Mouse (Mus musculus) forebrain, postnatal 0 days (tissue): ENCODE measurements around the gene Tomm22. TPM values are rescaled to one million over a fixed set of nuclear protein-coding genes. Genes with fewer than 3 reads are reported as not detected.

ENCODE experiments used
- ATAC-seq: fragments of 200-750 bp; cut with Nextera tagmentation; 2 replicates; pipeline ENCODE4 v1.8.0; 2017; ENCODE audit warnings: mild to moderate bottlenecking, moderate library complexity
- DNase-seq: peaks from one replicate; pipeline ENCODE4 v3.0.0-alpha.2; 2015
- H3K27ac ChIP-seq: fragments of 300-500 bp; sonication (generic); 2 replicates; pipeline ENCODE4 v1.5.1; 2014; ENCODE audit warnings: low read depth, mild to moderate bottlenecking, antibody characterized with exemption, low read length, moderate library complexity, mixed read lengths
- H3K27me3 ChIP-seq: fragments of 300-500 bp; sonication (generic); 2 replicates; pipeline ENCODE4 v1.6.1; 2014; ENCODE audit warnings: mild to moderate bottlenecking, low read length, mixed read lengths; ENCODE audit not compliant: insufficient read depth
- H3K36me3 ChIP-seq: fragments of 300-500 bp; sonication (generic); 2 replicates; pipeline ENCODE4 v1.6.1; 2014; ENCODE audit warnings: mild to moderate bottlenecking, moderate library complexity; ENCODE audit not compliant: insufficient read depth
- H3K4me1 ChIP-seq: fragments of 300-500 bp; sonication (generic); 2 replicates; pipeline ENCODE4 v1.6.1; 2014; ENCODE audit warnings: antibody characterized with exemption; ENCODE audit not compliant: insufficient read depth
- H3K4me2 ChIP-seq: fragments of 300-500 bp; sonication (generic); 2 replicates; pipeline ENCODE4 v1.6.1; 2014; ENCODE audit warnings: low read depth, mild to moderate bottlenecking, moderate library complexity
- H3K4me3 ChIP-seq: fragments of 300-500 bp; sonication (generic); 2 replicates; pipeline ENCODE4 v1.5.1; 2014; ENCODE audit warnings: low read depth, low read length, mixed read lengths
- H3K9ac ChIP-seq: fragments of 300-500 bp; sonication (generic); 2 replicates; pipeline ENCODE4 v1.6.1; 2014; ENCODE audit warnings: mild to moderate bottlenecking
- H3K9me3 ChIP-seq: fragments of 300-500 bp; sonication (generic); 2 replicates; pipeline ENCODE4 v1.6.1; 2016; ENCODE audit warnings: low read length
- CTCF ChIP-seq: sonication (generic); IDR thresholded peaks from 2 replicates; pipeline ENCODE4 v1.5.1; 2016; ENCODE audit warnings: antibody characterized with exemption, control low read depth, low read depth
- WGBS: fragments of 180-500 bp; shearing (Covaris S2); extraction: QIAGEN DNeasy Blood & Tissue Kit; methylation state at CpG from one replicate; pipeline ENCODE4 v1.1.7; 2014; 5-methylcytosine and 5-hydroxymethylcytosine counted together
- polyA plus RNA-seq: library from polyadenylated mRNA; unstranded; fragments of >200 nt; fragmentation: Nextera tagmentation; extraction: Ambion mirVana; gene quantifications from 2 replicates; pipeline ENCODE4 v1.2.1, GENCODE M21; 2015
- total RNA-seq: library from RNA; depleted of rRNA; stranded (reverse); fragments of >200 nt; gene quantifications from 2 replicates; pipeline ENCODE4 v1.2.3, GENCODE M21; 2014; rRNA removed

Tomm22 gene
- total RNA-seq: 132 and 167 TPM in 2 replicates
- polyA plus RNA-seq: 248 and 266 TPM in 2 replicates

DNA sequence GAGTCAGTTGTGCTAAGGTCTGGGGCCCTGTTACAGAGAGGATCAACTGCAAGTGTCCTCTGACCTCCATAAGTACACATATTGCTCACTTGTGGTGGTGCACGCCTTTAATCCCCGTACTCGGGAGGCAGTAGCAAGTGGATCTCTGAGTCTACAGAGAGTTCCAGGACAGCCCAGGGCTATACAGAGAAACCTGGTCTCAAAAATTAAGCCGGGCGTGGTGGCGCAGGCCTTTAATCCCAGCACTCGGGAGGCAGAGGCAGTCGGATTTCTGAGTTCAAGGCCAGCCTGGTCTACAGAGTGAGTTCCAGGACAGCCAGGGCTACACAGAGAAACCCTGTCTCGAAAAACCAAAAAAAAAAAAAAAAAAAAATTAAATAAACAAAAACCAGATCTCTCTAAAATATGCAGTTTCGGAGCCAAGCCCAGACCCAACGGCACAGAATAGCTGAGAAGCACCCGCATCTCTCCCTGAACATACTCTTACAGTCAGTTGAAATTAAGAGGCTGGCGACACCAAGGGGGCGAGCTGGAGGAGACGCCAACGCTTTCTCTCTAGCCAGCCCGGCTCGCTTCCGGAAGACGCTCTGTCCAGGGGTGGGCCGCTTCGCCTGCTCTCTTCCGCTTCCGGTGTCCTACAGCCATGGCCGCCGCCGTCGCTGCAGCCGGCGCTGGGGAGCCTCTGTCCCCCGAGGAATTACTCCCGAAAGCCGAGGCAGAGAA lies at the start of gene Tomm22:
Gene Tomm22 (plus strand): TSS at position 613 of the 723 bp plus-strand sequence.
- no peaks in the 10 kb centered on the region; the same call in 1 of the 2 replicates for H3K4me1 ChIP-seq
- no peaks in the 10 kb centered on the region for H3K27me3 ChIP-seq
- ATAC-seq: peak; percentile 98
- peak; percentile 95 for DNase-seq
- H3K9me3 ChIP-seq: no peaks in the 10 kb centered on the region
- 17% methylated on average over 33 of the region's 33 CpGs for WGBS
- peaks cover 50% of the 10 kb centered on the region for H3K36me3 ChIP-seq
- TF ChIP-seq CTCF: peak; percentile 72
- peak within 1 kb of the TSS; percentile 91 for H3K4me2 ChIP-seq
- peak within 1 kb of the TSS; percentile 72 for H3K9ac ChIP-seq
- H3K27ac ChIP-seq: peak within 1 kb of the TSS; percentile 24; the same call in 1 of the 2 replicates
- peak within 1 kb of the TSS; percentile 69 for H3K4me3 ChIP-seq

DNA sequence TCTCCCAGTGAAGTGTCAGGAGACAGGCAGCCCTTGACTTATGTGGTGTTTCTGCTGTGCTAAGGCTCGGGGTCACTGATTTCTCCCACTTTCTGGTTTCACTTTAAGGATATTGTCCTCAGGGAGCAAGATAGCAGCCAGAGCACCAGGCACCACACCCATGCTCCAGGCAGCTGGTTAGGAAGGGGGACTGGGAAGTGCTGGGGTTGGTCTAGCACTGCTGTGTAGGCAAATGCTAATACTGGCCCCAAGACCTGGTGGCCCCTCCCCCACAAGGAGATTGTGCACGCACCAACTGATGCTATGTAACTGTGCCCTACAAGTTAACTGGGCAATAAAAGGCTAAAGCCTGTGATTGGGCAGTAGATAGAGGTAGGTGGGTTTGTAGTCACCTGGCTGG lies 40.2 kb upstream of the Tomm22 start:
- Histone ChIP-seq H3K36me3 (peaks cover 70% of the 10 kb centered on the region), H3K4me2 (no peak overlapping the region), H3K27me3 (no peaks in the 10 kb centered on the region), H3K4me3 (no peak overlapping the region), H3K4me1 (no peaks in the 10 kb centered on the region), H3K9ac (no peak overlapping the region), H3K9me3 (no peaks in the 10 kb centered on the region), H3K27ac (no peak overlapping the region)
- TF ChIP-seq CTCF: no peak
- no peak for ATAC-seq
- DNase-seq: no peak
- WGBS: 74% methylated on average over 2 of the region's 2 CpGs

DNA sequence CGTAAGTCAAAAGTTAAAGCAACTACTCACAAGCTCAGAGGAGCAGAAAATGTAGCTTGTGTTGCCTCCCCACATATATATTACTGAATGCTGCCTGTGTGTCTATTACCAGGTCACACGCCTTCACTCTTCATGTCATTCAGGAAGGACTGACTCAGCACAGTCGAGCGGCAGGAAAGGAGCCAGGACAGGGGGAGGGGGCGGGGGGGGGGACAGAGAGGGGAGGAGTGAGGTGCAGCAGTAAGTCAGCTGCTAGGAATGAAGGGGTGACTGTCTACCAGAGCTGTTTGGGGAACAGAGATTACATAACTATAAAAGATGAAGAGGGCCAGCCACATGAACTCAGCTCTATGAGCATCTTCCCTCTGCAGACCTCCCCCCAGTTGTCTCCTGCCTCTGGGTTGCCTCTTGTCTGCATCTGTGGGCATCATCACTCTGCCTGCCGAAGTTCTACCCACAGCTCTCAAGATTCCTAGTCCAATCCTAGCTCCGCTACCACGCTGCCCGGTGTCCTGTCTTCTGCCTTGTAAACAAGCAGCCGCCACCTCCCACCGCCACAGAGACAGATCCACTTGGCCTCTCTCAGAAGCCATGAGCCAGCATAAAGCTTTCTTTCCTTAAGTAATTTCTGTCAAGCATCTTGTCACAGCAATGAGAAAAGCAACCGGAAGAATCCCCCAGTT lies 29.4 kb upstream of the Tomm22 start:
- no peak for TF ChIP-seq CTCF
- WGBS: 73% methylated on average over 12 of the region's 12 CpGs
- H3K4me3 ChIP-seq: no peak overlapping the region

GRCm38 (mm10) chr15:79645483-79645882 lies 25.2 kb upstream of the Tomm22 start:
- TF ChIP-seq CTCF: no peak
- Histone ChIP-seq H3K36me3 (peaks cover 51% of the 10 kb centered on the region), H3K9me3 (no peaks in the 10 kb centered on the region), H3K4me1 (no peaks in the 10 kb centered on the region), H3K9ac (no peak overlapping the region), H3K27me3 (no peaks in the 10 kb centered on the region), H3K4me3 (no peak overlapping the region), H3K27ac (no peak overlapping the region), H3K4me2 (no peak overlapping the region)
- WGBS: 81% methylated on average over 2 of the region's 2 CpGs
- no peak for DNase-seq
- ATAC-seq: no peak

More for the DNA sequence above, 29.4 kb upstream of the Tomm22 start:
- no peak overlapping the region for H3K4me2 ChIP-seq
- no peak overlapping the region for H3K9ac ChIP-seq
- no peaks in the 10 kb centered on the region for H3K9me3 ChIP-seq
- H3K27me3 ChIP-seq: no peaks in the 10 kb centered on the region
- H3K36me3 ChIP-seq: peaks cover 62% of the 10 kb centered on the region
- no peak for DNase-seq
- H3K27ac ChIP-seq: no peak overlapping the region
- no peak for ATAC-seq
- no peaks in the 10 kb centered on the region for H3K4me1 ChIP-seq

- 92% methylated on average over 12 of the region's 12 CpGs for WGBS
- no peak for TF ChIP-seq CTCF
- Histone ChIP-seq H3K4me3 (no peak overlapping the region), H3K9me3 (no peaks in the 10 kb centered on the region), H3K36me3 (peaks cover 35% of the 10 kb centered on the region), H3K4me1 (no peaks in the 10 kb centered on the region), H3K9ac (no peak overlapping the region), H3K4me2 (no peak overlapping the region), H3K27ac (no peak overlapping the region), H3K27me3 (no peaks in the 10 kb centered on the region)
- ATAC-seq: no peak
- DNase-seq: no peak
Observed at GRCm38 (mm10) chr15:79648130-79648529, 22.5 kb upstream of the Tomm22 start.

DNA sequence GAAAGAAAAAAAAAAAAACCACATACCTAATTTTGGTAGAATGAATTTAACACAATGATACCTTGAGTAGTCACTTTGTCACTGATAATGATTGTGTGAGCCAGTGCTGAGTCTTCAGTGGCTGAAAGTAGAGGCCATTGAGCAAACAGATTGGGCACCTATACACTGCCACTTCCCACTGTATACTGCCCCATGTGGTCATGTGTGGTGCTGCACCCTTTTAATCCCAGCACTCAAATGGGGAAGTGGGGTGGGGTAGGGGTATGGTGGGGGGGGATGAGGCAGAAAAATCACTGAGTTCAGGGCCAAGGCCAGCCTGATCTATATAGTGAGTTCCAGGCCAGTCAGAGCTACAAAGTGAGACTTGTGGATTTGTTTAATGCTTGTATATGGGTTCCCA lies 20.1 kb upstream of the Tomm22 start:
- no peaks in the 10 kb centered on the region for H3K4me1 ChIP-seq
- no peak overlapping the region for H3K4me2 ChIP-seq
- H3K36me3 ChIP-seq: peaks cover 23% of the 10 kb centered on the region
- peak; percentile 54 for ATAC-seq
- no peaks in the 10 kb centered on the region for H3K27me3 ChIP-seq
- TF ChIP-seq CTCF: peak; percentile 74
- DNase-seq: peak; percentile 50
- no peak overlapping the region for H3K27ac ChIP-seq
- H3K9ac ChIP-seq: no peak overlapping the region
- H3K9me3 ChIP-seq: no peaks in the 10 kb centered on the region
- no peak overlapping the region for H3K4me3 ChIP-seq

DNA sequence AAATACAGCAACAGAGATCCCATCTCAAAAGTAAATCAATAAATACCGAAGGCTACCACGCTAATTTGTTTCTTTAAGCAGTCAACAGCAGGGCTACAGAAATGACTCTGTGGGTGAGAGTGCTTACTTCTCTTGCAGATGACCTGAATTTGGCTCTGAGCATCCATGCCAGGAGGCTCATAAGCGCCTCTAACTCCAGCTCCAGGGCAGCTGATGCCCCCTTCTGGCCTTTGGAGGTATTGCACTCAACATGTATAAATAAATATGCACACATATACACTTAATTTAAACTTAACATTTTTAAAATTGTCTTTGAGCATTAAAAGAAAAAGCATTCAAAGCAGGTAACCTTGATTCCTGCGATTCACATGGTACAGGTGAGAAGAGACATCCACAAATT lies 19.2 kb upstream of the Tomm22 start:
- no peak overlapping the region for H3K4me2 ChIP-seq
- no peaks in the 10 kb centered on the region for H3K27me3 ChIP-seq
- DNase-seq (peak; percentile 21), ATAC-seq (no peak)
- H3K36me3 ChIP-seq: peaks cover 17% of the 10 kb centered on the region
- no peak overlapping the region for H3K4me3 ChIP-seq
- no peak overlapping the region for H3K27ac ChIP-seq
- H3K9ac ChIP-seq: no peak overlapping the region
- H3K9me3 ChIP-seq: no peaks in the 10 kb centered on the region
- H3K4me1 ChIP-seq: no peaks in the 10 kb centered on the region
- TF ChIP-seq CTCF: peak; percentile 51
- 78% methylated on average over 4 of the region's 4 CpGs for WGBS
